Comparison of ENCODE assay signal across 9 mouse cellular contexts in genomic region chr17:15823838-15824237, GRCm38 (mm10). TPM values are rescaled to one million over a fixed set of nuclear protein-coding genes. Genes with fewer than 3 reads are reported as not detected.
DNase-seq lines count a peak whose midpoint lies in the region; ATAC-seq lines count a peak whose summit lies in the region.
"Had no signal": no experiment of that assay in that cellular context is flagged by ENCODE, and none has a peak within 500 bp of the region (broad histone marks: within the 10 kb centered on the region; RNA-seq: fewer than 3 reads in every experiment).

No protein-coding gene starts in this region.

- ATAC-seq in forebrain, embryonic 16.5 days, result no peak
- ATAC-seq in liver, embryonic 13.5 days (ENCODE audit: low read depth), result no peak

- no peak overlapping the region for H3K27ac ChIP-seq in forebrain, embryonic 16.5 days (ENCODE audit: low read length)
- no peak overlapping the region for H3K27ac ChIP-seq in liver, embryonic 13.5 days

- H3K4me1 ChIP-seq in forebrain, embryonic 16.5 days (replicated peaks; ENCODE audit: control insufficient read depth, insufficient read depth, low read length), result peaks cover 39% of the 10 kb centered on the region
- H3K4me1 ChIP-seq in liver, embryonic 13.5 days (replicated peaks), result peaks cover 7% of the 10 kb centered on the region

- peak overlapping the region; percentile 98 for H3K4me3 ChIP-seq in forebrain, embryonic 16.5 days (replicated peaks; ENCODE audit: low read length)
- H3K4me3 ChIP-seq in liver, embryonic 13.5 days (replicated peaks), result no peak overlapping the region

- H3K4me2 ChIP-seq in forebrain, embryonic 16.5 days (ENCODE audit: low read length), result peak overlapping the region; percentile 95
- H3K4me2 ChIP-seq in liver, embryonic 13.5 days, result peak overlapping the region; percentile 64; the same call in 1 of the 2 replicates

- DNase-seq in cerebellum, adult 9-11 months, result peak; percentile 56
- DNase-seq in cerebellum, adult 11 months, result no peak
- DNase-seq in 3T3-L1 (ENCODE audit: low read depth, low spot score), result peak; percentile 76
- no peak for DNase-seq in liver, embryonic 13.5 days
- no peak for DNase-seq in yolk sac, embryonic 10.5 days (ENCODE audit: low spot score)
- DNase-seq in adrenal gland, adult 18-20 months (ENCODE audit: low spot score in 2 of 2), result no peak
- no peak for DNase-seq in layer of hippocampus, adult 9-11 months
- DNase-seq: adrenal gland, postnatal 25 days had no signal

- no peaks in the 10 kb centered on the region for H3K9me3 ChIP-seq in forebrain, embryonic 16.5 days (ENCODE audit: control insufficient read depth, low read length)
- H3K9me3 ChIP-seq in liver, embryonic 13.5 days (replicated peaks), result no peaks in the 10 kb centered on the region

- 20% methylated on average over 3 of the region's 3 CpGs for WGBS in forebrain, embryonic 16.5 days
- 41% methylated on average over 3 of the region's 3 CpGs for WGBS in liver, embryonic 13.5 days (ENCODE audit: insufficient replicate concordance)

- peak overlapping the region; percentile 98 for H3K9ac ChIP-seq in forebrain, embryonic 16.5 days (replicated peaks; ENCODE audit: low read depth, low read length)
- no peak overlapping the region for H3K9ac ChIP-seq in liver, embryonic 13.5 days

- H3K36me3 ChIP-seq in forebrain, embryonic 16.5 days (ENCODE audit: control insufficient read depth, insufficient read depth), result peaks cover 4% of the 10 kb centered on the region; the same call in 1 of the 2 replicates
- H3K36me3 ChIP-seq in liver, embryonic 13.5 days, result no peaks in the 10 kb centered on the region

- H3K27me3 ChIP-seq in forebrain, embryonic 16.5 days (replicated peaks; ENCODE audit: control insufficient read depth, insufficient read depth, low read length), result no peaks in the 10 kb centered on the region
- peaks cover 58% of the 10 kb centered on the region for H3K27me3 ChIP-seq in liver, embryonic 13.5 days

RNA-seq across cellular contexts. Expression of gene Rgmb, which starts 7.0 kb away (rescaled TPM):
- 43.0 and 48.7 TPM in 2 replicates for polyA plus RNA-seq in forebrain, embryonic 16.5 days (2015; fragmentation: Nextera tagmentation; extraction: Ambion mirVana)
- 0.74 and 1.4 TPM in 2 replicates for polyA plus RNA-seq in liver, embryonic 13.5 days (2015; fragmentation: Nextera tagmentation; extraction: Ambion mirVana)
- 10 to 100 TPM; 14.5 to 14.6 TPM for total RNA-seq in adrenal gland, adult 18-20 months (2021)

Comparison
In these comparisons a context has a peak if more than half of its experiments do, and no peak if none do; other contexts are left out.
1. DNase-seq: peak in cerebellum, adult 9-11 months (single experiment) and 3T3-L1 (single experiment); none in cerebellum, adult 11 months (single experiment), liver, embryonic 13.5 days (single experiment), yolk sac, embryonic 10.5 days (single experiment), adrenal gland, adult 18-20 months (0 of 2) and layer of hippocampus, adult 9-11 months (single experiment).
2. RNA of gene Rgmb, which starts 7.0 kb away (polyA plus RNA-seq): 43.0 to 48.7 TPM in forebrain, embryonic 16.5 days; 0.74 to 1.4 TPM in liver, embryonic 13.5 days; every median in the first group is over 10 times any median in the second.